Mouse (Mus musculus) midbrain, embryonic 15.5 days (tissue): Measurements from ENCODE around the gene Trim69. TPM values are rescaled to one million over a fixed set of nuclear protein-coding genes. Genes with fewer than 3 reads are reported as not detected.
"Not testable (repeated sequence)": the region's sequence is repeated elsewhere in the genome, so short reads cannot be mapped to it uniquely, and the experiment has no call there.

Experiments
- ATAC-seq: fragments of 200-750 bp; cut with Nextera tagmentation; replicated peaks from 2 replicates; pipeline ENCODE4 v1.8.0; 2017; ENCODE audit warnings: moderate TSS enrichment
- H3K27ac ChIP-seq: fragments of 300-500 bp; sonication (generic); 2 replicates; pipeline ENCODE4 v1.5.1; 2015; ENCODE audit warnings: mild to moderate bottlenecking, inconsistent platforms
- H3K27me3 ChIP-seq: fragments of 300-500 bp; sonication (generic); replicated peaks from 2 replicates; pipeline ENCODE4 v1.6.1; 2015; ENCODE audit warnings: inconsistent platforms
- H3K36me3 ChIP-seq: fragments of 300-500 bp; sonication (generic); replicated peaks from 2 replicates; pipeline ENCODE4 v1.6.1; 2015; ENCODE audit warnings: inconsistent platforms
- H3K4me1 ChIP-seq: fragments of 300-500 bp; sonication (generic); 2 replicates; pipeline ENCODE4 v1.6.1; 2015; ENCODE audit warnings: inconsistent platforms
- H3K4me2 ChIP-seq: fragments of 300-500 bp; sonication (generic); 2 replicates; pipeline ENCODE4 v1.6.1; 2015; ENCODE audit warnings: inconsistent platforms, mild to moderate bottlenecking, moderate library complexity
- H3K4me3 ChIP-seq: fragments of 300-500 bp; sonication (generic); 2 replicates; pipeline ENCODE4 v1.5.1; 2015; ENCODE audit warnings: mild to moderate bottlenecking, inconsistent platforms
- H3K9ac ChIP-seq: fragments of 300-500 bp; sonication (generic); 2 replicates; pipeline ENCODE4 v1.6.1; 2015; ENCODE audit warnings: mild to moderate bottlenecking, inconsistent platforms
- H3K9me3 ChIP-seq: fragments of 300-500 bp; sonication (generic); 2 replicates; pipeline ENCODE4 v1.6.1; 2016; ENCODE audit warnings: inconsistent platforms
- WGBS: fragments of 180-500 bp; shearing (Covaris S2); methylation state at CpG from one replicate; pipeline ENCODE4 v1.1.7; 2015; ENCODE audit warnings: mixed read lengths; 5-methylcytosine and 5-hydroxymethylcytosine counted together
- polyA plus RNA-seq: library from polyadenylated mRNA; unstranded; fragments of >200 nt; fragmentation: Nextera tagmentation; extraction: Ambion mirVana; gene quantifications from 2 replicates; pipeline ENCODE4 v1.2.1, GENCODE M21; 2015

Gene Trim69
- polyA plus RNA-seq, 1 experiment from 2014 or later = not detected

DNA sequence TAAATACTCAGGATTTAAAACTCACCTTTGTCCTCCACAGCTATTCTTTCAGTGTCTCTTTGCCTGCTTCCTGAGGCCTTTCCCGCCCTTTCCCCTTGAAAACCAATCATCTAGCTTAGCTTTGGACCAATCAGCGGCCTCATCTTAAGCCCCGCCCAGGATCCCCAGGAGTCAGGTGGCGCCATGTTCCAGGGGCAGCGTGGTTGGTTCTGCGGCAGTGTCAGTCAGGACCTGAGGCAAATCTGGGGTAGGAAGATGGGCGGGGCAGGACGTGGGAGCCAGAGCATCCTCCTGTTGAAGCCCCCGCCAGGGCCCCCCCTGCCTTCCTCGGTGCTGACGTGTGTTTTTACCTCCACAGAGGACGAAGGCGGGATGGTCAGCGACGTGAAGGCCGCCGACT lies 25.6 kb downstream of the Trim69 start, which contains the start of the genes Patl2 and Terb2:
Patl2 (minus strand) TSS at position 84 of the 400 bp plus-strand sequence.
Terb2 (plus strand) TSS at position 167 of the 400 bp plus-strand sequence.
- no peaks in the 10 kb centered on the region for H3K9me3 ChIP-seq

GRCm38 (mm10) chr2:122186751-122187150 lies 26.3 kb downstream of the Trim69 start:
- 95% methylated on average over 3 of the region's 3 CpGs for WGBS
- H3K9me3 ChIP-seq = no peaks in the 10 kb centered on the region
- no peaks in the 10 kb centered on the region for H3K36me3 ChIP-seq
- H3K27ac ChIP-seq = no peak overlapping the region
- H3K27me3 ChIP-seq = no peaks in the 10 kb centered on the region
- no peak for ATAC-seq
- H3K9ac ChIP-seq = no peak overlapping the region
- H3K4me2 ChIP-seq = no peak overlapping the region
- no peaks in the 10 kb centered on the region for H3K4me1 ChIP-seq
- no peak overlapping the region for H3K4me3 ChIP-seq

More for the DNA sequence above, 25.6 kb downstream of the Trim69 start, which contains the start of the genes Patl2 and Terb2:
- 85% methylated on average over 17 of the region's 17 CpGs for WGBS
- ATAC-seq = no peak
- H3K4me2 ChIP-seq = no peak within 1 kb of the TSS
- no peak within 1 kb of the TSS for H3K9ac ChIP-seq
- no peak within 1 kb of the TSS for H3K27ac ChIP-seq
- H3K36me3 ChIP-seq = no peaks in the 10 kb centered on the region
- no peaks in the 10 kb centered on the region for H3K4me1 ChIP-seq
- no peak within 1 kb of the TSS for H3K4me3 ChIP-seq
- no peaks in the 10 kb centered on the region for H3K27me3 ChIP-seq

- Histone ChIP-seq H3K4me1 (no peaks in the 10 kb centered on the region), H3K36me3 (no peaks in the 10 kb centered on the region), H3K27me3 (no peaks in the 10 kb centered on the region), H3K9ac (no peak overlapping the region), H3K9me3 (no peaks in the 10 kb centered on the region), H3K4me3 (no peak overlapping the region), H3K4me2 (no peak overlapping the region), H3K27ac (no peak overlapping the region)
- ATAC-seq = no peak
- WGBS = 83% methylated on average over 3 of the region's 3 CpGs
Observed at GRCm38 (mm10) chr2:122191849-122192248, 31.3 kb downstream of the Trim69 start.

DNA sequence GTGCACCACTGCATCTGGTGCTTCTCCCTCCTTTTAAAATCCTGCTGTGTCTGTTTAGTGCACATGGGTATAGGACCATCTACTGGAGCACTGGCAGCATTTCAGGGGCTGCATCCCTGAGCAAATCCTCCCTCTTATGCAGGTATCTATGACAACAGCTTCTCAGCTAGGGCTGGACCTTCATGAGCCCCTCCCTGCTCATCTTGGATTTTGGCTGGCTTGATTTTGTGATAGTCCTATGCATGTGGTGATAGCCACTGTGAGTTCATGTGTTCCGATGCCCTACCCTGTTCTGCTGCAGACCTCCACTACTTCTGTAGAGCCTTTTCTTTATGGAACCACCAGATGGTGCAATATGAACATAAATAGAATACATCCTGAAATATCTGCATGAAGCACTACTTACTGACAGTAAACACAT lies 34.0 kb downstream of the Trim69 start:
- H3K4me3 ChIP-seq = no peak overlapping the region
- no peaks in the 10 kb centered on the region for H3K4me1 ChIP-seq
- H3K9me3 ChIP-seq = no peaks in the 10 kb centered on the region
- ATAC-seq = peak; percentile 77
- H3K27ac ChIP-seq = no peak overlapping the region
- H3K27me3 ChIP-seq = no peaks in the 10 kb centered on the region
- 51% methylated on average over 1 of the region's 1 CpGs for WGBS
- no peak overlapping the region for H3K9ac ChIP-seq
- H3K36me3 ChIP-seq = no peaks in the 10 kb centered on the region
- H3K4me2 ChIP-seq = no peak overlapping the region

- H3K27me3 ChIP-seq = no peaks in the 10 kb centered on the region
- H3K4me2 ChIP-seq = no peak overlapping the region
- H3K9me3 ChIP-seq = no peaks in the 10 kb centered on the region
- 91% methylated on average over 1 of the region's 1 CpGs for WGBS
- H3K4me3 ChIP-seq = no peak overlapping the region
- ATAC-seq = no peak
- H3K4me1 ChIP-seq = no peaks in the 10 kb centered on the region
- no peak overlapping the region for H3K9ac ChIP-seq
- H3K36me3 ChIP-seq = no peaks in the 10 kb centered on the region
- no peak overlapping the region for H3K27ac ChIP-seq
Observed at GRCm38 (mm10) chr2:122201501-122201900, 41.0 kb downstream of the Trim69 start.

GRCm38 (mm10) chr2:122206440-122207107 lies 46.1 kb downstream of the Trim69 start:
- no peaks in the 10 kb centered on the region for H3K9me3 ChIP-seq
- no peak overlapping the region for H3K9ac ChIP-seq
- H3K4me2 ChIP-seq = no peak overlapping the region
- ATAC-seq = no peak
- 86% methylated on average over 2 of the region's 2 CpGs for WGBS
- no peak overlapping the region for H3K27ac ChIP-seq
- H3K27me3 ChIP-seq = no peaks in the 10 kb centered on the region
- no peaks in the 10 kb centered on the region for H3K36me3 ChIP-seq
- H3K4me1 ChIP-seq = no peaks in the 10 kb centered on the region
- no peak overlapping the region for H3K4me3 ChIP-seq

- ATAC-seq = no peak
Observed at GRCm38 (mm10) chr2:122210534-122211228, 50.2 kb downstream of the Trim69 start.

DNA sequence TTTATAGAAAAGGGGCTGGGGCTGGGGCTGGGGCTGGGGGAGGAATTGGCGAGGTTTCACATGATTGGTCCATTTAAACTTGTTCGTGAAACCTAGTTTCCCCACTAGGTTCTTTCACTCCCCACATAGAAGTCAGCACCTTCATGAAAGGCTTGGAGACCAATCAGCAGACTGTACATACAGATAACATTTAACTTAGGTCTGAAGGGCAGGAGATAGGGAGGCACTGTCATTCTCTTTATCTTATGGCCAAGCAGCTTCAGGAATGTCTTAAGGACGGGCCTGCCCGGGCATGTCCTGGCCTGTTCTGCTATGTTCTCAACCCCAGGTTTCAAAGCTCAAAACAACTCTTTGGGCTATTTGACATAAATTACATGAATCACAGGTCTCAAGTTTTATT lies 56.6 kb downstream of the Trim69 start:
- not testable (repeated sequence) for H3K27me3 ChIP-seq, H3K36me3 ChIP-seq, H3K27ac ChIP-seq, H3K9ac ChIP-seq, H3K4me2 ChIP-seq, H3K9me3 ChIP-seq, H3K4me3 ChIP-seq, ATAC-seq, H3K4me1 ChIP-seq
- WGBS = 95% methylated on average over 4 of the region's 4 CpGs

More at GRCm38 (mm10) chr2:122210534-122211228, 50.2 kb downstream of the Trim69 start:
- no peaks in the 10 kb centered on the region for H3K9me3 ChIP-seq
- WGBS = 48% methylated on average over 3 of the region's 3 CpGs
- H3K27ac ChIP-seq = no peak overlapping the region
- H3K4me3 ChIP-seq = no peak overlapping the region
- H3K36me3 ChIP-seq = no peaks in the 10 kb centered on the region
- no peaks in the 10 kb centered on the region for H3K27me3 ChIP-seq
- no peak overlapping the region for H3K4me2 ChIP-seq
- H3K4me1 ChIP-seq = no peaks in the 10 kb centered on the region
- H3K9ac ChIP-seq = no peak overlapping the region

- WGBS = 71% methylated on average over 2 of the region's 2 CpGs
Observed at GRCm38 (mm10) chr2:122218234-122218633, 57.7 kb downstream of the Trim69 start.

GRCm38 (mm10) chr2:122221378-122221777 lies 60.9 kb downstream of the Trim69 start:
- Histone ChIP-seq H3K9me3 (no peaks in the 10 kb centered on the region), H3K4me3 (no peak overlapping the region), H3K4me2 (no peak overlapping the region), H3K9ac (no peak overlapping the region), H3K36me3 (no peaks in the 10 kb centered on the region), H3K27ac (no peak overlapping the region), H3K27me3 (no peaks in the 10 kb centered on the region), H3K4me1 (no peaks in the 10 kb centered on the region)
- ATAC-seq = no peak
- WGBS = 84% methylated on average over 4 of the region's 4 CpGs

More at GRCm38 (mm10) chr2:122218234-122218633, 57.7 kb downstream of the Trim69 start:
- Histone ChIP-seq H3K9me3 (no peaks in the 10 kb centered on the region), H3K9ac (no peak overlapping the region), H3K4me3 (no peak overlapping the region), H3K27ac (no peak overlapping the region), H3K36me3 (no peaks in the 10 kb centered on the region), H3K27me3 (no peaks in the 10 kb centered on the region), H3K4me1 (no peaks in the 10 kb centered on the region), H3K4me2 (no peak overlapping the region)
- ATAC-seq = no peak

DNA sequence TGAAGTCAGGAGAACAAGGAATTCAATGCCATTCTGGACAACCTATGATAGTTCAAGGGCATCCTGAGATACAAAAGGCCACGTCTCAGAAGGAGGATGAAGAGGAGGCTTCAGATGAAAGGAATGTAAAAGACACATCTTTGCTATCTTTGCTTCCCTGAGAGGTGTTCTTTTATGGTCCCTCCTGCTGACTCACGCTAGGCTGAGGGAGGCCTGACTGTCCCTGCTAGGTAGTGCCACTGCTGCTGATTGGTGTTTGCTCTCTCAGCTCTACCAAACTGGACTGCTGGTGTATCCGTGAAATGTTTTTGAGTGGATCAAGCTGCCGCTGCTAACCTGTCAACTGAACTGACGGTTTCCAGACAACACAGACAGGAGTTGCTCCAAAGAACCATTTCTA lies 61.3 kb downstream of the Trim69 start:
- no peak overlapping the region for H3K4me3 ChIP-seq

DNA sequence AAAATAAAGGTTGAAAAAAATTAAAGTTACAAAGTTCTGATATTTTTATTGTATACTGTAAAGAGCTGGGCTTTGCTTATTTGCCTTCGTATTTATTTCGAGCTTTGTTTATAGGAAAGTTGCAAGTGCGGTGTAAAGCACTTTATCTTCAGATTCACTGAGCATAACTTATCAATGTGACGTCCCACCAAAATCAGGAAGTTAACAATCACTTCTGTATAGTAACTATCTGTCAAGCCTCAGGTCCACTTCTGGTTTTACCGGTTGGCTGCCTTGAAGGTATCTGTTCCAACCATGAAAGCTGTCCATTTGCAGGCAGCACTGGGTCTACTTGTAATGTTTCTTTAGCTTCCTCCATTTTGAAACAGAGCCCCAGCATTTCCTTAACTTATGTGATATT lies 61.8 kb downstream of the Trim69 start:
- no peak for ATAC-seq

More for the DNA sequence above, 61.3 kb downstream of the Trim69 start:
- Histone ChIP-seq H3K27ac (no peak overlapping the region), H3K4me2 (no peak overlapping the region), H3K36me3 (no peaks in the 10 kb centered on the region), H3K9me3 (no peaks in the 10 kb centered on the region), H3K27me3 (no peaks in the 10 kb centered on the region), H3K9ac (no peak overlapping the region), H3K4me1 (no peaks in the 10 kb centered on the region)
- no peak for ATAC-seq
- WGBS = 62% methylated on average over 5 of the region's 5 CpGs

More for the DNA sequence above, 61.8 kb downstream of the Trim69 start:
- Histone ChIP-seq H3K27me3 (no peaks in the 10 kb centered on the region), H3K9ac (no peak overlapping the region), H3K36me3 (no peaks in the 10 kb centered on the region), H3K4me2 (no peak overlapping the region), H3K9me3 (no peaks in the 10 kb centered on the region), H3K4me1 (no peaks in the 10 kb centered on the region), H3K4me3 (no peak overlapping the region), H3K27ac (no peak overlapping the region)
- 96% methylated on average over 5 of the region's 5 CpGs for WGBS
